Mouse (Mus musculus) lung, embryonic 14.5 days (tissue): ENCODE measurements around the gene Myo1e. TPM values are rescaled to one million over a fixed set of nuclear protein-coding genes. Genes with fewer than 3 reads are reported as not detected.

Experiments
- ATAC-seq: fragments of 200-750 bp; cut with Nextera tagmentation; 2 replicates; pipeline ENCODE4 v1.8.0; 2017; ENCODE audit warnings: mild to moderate bottlenecking, moderate TSS enrichment, moderate library complexity; ENCODE audit not compliant: insufficient read depth
- DNase-seq: peaks from one replicate; pipeline ENCODE4 v3.0.0-alpha.2; 2015
- H3K27ac ChIP-seq: fragments of 300-500 bp; sonication (generic); 2 replicates; pipeline ENCODE4 v1.5.1; 2014; ENCODE audit warnings: low read depth, mild to moderate bottlenecking, moderate library complexity
- H3K27me3 ChIP-seq: fragments of 300-500 bp; sonication (generic); 2 replicates; pipeline ENCODE4 v1.6.1; 2014; ENCODE audit warnings: low read length, control low read depth; ENCODE audit not compliant: insufficient read depth
- H3K36me3 ChIP-seq: fragments of 300-500 bp; sonication (generic); 2 replicates; pipeline ENCODE4 v1.6.1; 2014; ENCODE audit warnings: control low read depth; ENCODE audit not compliant: insufficient read depth
- H3K4me1 ChIP-seq: fragments of 300-500 bp; sonication (generic); 2 replicates; pipeline ENCODE4 v1.6.1; 2014; ENCODE audit warnings: antibody characterized with exemption, control low read depth; ENCODE audit not compliant: insufficient read depth
- H3K4me2 ChIP-seq: fragments of 300-500 bp; sonication (generic); 2 replicates; pipeline ENCODE4 v1.6.1; 2014; ENCODE audit warnings: mild to moderate bottlenecking
- H3K4me3 ChIP-seq: fragments of 300-500 bp; sonication (generic); 2 replicates; pipeline ENCODE4 v1.5.1; 2014; ENCODE audit warnings: low read depth, low read length
- H3K9ac ChIP-seq: fragments of 300-500 bp; sonication (generic); 2 replicates; pipeline ENCODE4 v1.6.1; 2014
- H3K9me3 ChIP-seq: fragments of 300-500 bp; sonication (generic); 2 replicates; pipeline ENCODE4 v1.6.1; 2016; ENCODE audit warnings: low read depth, low read length, control low read depth
- CTCF ChIP-seq: IDR thresholded peaks from 2 replicates; pipeline ENCODE4 v1.5.1; 2016; ENCODE audit warnings: antibody characterized with exemption, low read depth
- WGBS: fragments of 180-500 bp; shearing (Covaris S2); extraction: QIAGEN DNeasy Blood & Tissue Kit; methylation state at CpG from one replicate; pipeline ENCODE4 v1.1.7; 2014; 5-methylcytosine and 5-hydroxymethylcytosine counted together
- polyA plus RNA-seq: library from polyadenylated mRNA; unstranded; fragments of >200 nt; fragmentation: Nextera tagmentation; extraction: Ambion mirVana; gene quantifications from 2 replicates; pipeline ENCODE4 v1.2.1, GENCODE M21; 2014

The Myo1e gene
- polyA plus RNA-seq, 1 experiment from 2014 or later: 31.4 TPM

DNA sequence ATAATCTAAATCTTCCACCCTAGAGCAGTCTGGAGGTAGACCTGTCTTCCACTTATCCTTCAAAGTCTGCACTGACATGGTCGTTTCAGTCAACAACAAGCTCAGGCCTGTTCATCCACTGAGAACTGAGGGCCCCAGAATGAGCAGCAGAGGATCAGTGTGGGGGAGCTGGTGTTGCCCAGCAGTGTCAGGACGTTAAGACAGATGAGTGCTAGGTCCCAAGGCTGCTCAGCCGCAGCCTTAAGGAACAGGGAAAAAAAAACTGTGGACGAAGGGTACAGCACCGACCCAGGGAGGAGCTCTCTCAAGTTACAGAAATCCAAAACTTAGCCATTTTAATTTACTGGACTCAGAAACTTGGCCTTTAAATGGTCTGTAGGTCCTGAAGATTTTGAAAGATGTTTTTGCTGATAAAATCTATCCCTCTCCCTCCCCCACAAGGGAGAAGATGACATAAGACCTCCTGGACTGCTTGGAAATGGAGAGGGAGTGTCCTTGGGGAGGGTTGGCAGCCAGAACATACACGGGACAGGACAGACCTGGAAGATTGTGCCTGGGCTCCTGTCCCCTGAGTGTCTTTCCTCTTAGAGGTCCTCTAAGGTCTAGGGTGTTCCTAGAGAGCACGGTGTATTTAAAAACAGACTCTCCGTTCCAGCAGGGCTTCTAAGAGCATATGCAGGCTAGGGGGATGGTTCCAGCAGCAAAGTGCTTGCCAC lies 118.9 kb downstream of the Myo1e start:
- ATAC-seq (no peak), DNase-seq (no peak)
- TF ChIP-seq CTCF: no peak
- no peaks in the 10 kb centered on the region for H3K9me3 ChIP-seq
- H3K4me2 ChIP-seq: no peak overlapping the region
- no peak overlapping the region for H3K27ac ChIP-seq
- no peaks in the 10 kb centered on the region for H3K4me1 ChIP-seq
- 42% methylated on average over 8 of the region's 8 CpGs for WGBS
- H3K9ac ChIP-seq: no peak overlapping the region
- 0 out of 2 replicates have a peak, but pooled peaks cover 8% of the 10 kb centered on the region for H3K36me3 ChIP-seq
- no peak overlapping the region for H3K4me3 ChIP-seq
- no peaks in the 10 kb centered on the region for H3K27me3 ChIP-seq

DNA sequence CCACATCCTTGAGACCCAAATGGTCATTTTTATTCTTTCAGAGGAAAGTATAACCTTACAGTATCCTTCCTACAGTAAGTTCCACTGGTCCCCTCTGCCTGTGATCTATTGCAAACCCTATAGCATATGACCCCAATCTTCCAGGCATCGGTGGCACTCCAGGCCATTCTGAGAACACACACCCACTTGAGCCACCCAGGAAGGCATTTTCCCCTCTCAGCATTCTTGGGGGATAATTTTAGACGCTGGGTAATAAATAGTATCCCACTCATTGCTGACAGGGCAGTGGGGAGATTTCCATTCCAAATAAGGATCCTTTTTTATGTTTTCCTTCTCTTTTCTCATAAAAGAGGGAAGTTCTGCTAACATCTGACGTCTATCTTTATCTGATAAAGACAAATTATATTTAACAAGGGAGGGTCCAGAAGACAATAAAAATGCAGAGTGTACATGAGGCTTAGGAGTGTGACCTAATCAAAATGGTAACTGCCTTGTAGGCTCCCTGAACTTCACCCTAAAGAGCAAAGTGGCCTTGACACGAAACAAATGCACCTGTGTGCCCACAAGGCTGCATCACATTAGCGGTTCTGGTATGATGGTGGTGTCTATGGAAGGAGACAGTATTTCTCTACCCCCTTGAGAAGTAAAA lies 121.2 kb downstream of the Myo1e start:
- DNase-seq (no peak), ATAC-seq (no peak)
- no peak overlapping the region for H3K4me3 ChIP-seq
- no peak overlapping the region for H3K9ac ChIP-seq
- H3K36me3 ChIP-seq: peaks cover 17% of the 10 kb centered on the region; the same call in 1 of the 2 replicates
- H3K27me3 ChIP-seq: no peaks in the 10 kb centered on the region
- H3K4me2 ChIP-seq: no peak overlapping the region
- TF ChIP-seq CTCF: no peak
- no peaks in the 10 kb centered on the region for H3K9me3 ChIP-seq
- WGBS: 69% methylated on average over 5 of the region's 5 CpGs
- no peak overlapping the region for H3K27ac ChIP-seq
- H3K4me1 ChIP-seq: no peaks in the 10 kb centered on the region

DNA sequence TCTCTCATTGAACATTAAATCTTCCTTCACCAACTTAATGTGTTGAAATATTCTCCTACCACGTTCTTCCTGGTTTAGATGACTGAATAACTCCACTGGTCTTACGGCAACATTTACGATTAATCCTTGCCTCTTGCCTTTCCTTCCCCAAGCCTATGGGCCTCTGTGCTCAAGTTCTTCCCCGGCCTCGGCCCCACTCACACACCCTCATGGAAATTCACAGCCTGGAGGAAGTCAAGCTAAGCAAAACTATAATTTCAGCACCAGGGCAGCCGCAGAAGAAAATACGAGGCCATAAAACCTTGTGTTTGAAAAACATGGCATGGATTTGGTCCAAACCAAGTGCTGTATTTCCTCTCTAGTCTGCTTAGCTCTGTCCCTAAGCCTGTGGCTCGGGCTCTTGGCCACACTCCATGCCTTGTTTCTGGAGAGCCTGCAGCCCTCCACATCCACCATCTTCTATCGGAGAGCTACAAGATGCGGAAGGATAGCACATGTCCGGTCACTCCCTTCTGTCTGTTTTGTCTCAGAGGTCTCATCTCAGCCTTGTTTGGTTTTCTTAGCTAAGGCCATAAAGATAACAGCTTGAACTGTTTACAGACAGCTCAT lies 124.7 kb downstream of the Myo1e start:
- H3K4me1 ChIP-seq: no peaks in the 10 kb centered on the region
- peak; percentile 76 for DNase-seq
- H3K36me3 ChIP-seq: peaks cover 15% of the 10 kb centered on the region; the same call in 1 of the 2 replicates
- 54% methylated on average over 11 of the region's 11 CpGs for WGBS
- H3K27ac ChIP-seq: no peak overlapping the region
- no peaks in the 10 kb centered on the region for H3K9me3 ChIP-seq
- ATAC-seq: peak; percentile 79
- H3K4me3 ChIP-seq: no peak overlapping the region
- H3K27me3 ChIP-seq: no peaks in the 10 kb centered on the region
- no peak overlapping the region for H3K4me2 ChIP-seq
- TF ChIP-seq CTCF: no peak
- no peak overlapping the region for H3K9ac ChIP-seq

DNA sequence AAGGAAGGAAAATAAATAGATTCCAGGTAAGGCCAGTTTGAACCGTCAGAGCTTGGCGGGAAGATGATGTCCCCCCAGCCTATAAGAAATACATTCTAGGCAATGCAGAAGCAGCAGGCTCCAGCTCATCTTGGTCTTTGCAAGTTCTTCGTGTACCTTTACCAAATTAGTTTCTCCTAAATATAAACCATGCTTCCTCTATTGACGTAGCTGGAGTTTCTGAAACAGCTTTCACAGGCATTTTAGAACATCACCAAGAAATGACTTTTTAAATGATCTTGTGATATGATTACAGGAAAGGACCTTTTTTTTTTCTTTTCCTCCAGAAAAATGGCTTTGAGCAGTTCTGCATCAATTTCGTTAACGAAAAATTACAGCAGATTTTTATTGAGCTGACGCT lies 131.2 kb downstream of the Myo1e start:
- Histone ChIP-seq H3K36me3 (peaks cover 55% of the 10 kb centered on the region), H3K4me1 (no peaks in the 10 kb centered on the region), H3K27me3 (no peaks in the 10 kb centered on the region), H3K9me3 (no peaks in the 10 kb centered on the region), H3K27ac (no peak overlapping the region), H3K4me3 (no peak overlapping the region), H3K9ac (no peak overlapping the region), H3K4me2 (no peak overlapping the region)
- WGBS: 85% methylated on average over 7 of the region's 7 CpGs
- TF ChIP-seq CTCF: no peak
- ATAC-seq (no peak), DNase-seq (no peak)

DNA sequence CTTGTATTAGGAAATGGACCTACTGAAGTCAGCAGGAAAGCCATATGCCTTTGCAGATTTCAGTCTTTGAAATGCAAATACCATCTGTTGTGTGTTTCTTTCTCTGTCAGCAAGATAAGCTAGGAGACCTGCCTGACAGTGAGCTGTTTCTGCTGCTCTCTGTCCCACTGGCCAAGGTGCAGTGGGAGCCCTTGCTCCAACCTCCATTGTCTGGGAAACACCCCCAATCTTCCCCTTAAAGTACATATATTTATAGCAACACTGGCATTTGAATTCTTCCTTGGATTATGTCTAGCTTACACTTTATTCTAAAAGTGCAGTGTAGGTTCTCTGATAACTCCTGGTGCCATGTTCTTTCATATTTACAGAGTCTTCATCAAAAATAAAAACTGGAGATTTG lies 131.7 kb downstream of the Myo1e start:
- Histone ChIP-seq H3K9me3 (no peaks in the 10 kb centered on the region), H3K9ac (no peak overlapping the region), H3K27ac (no peak overlapping the region), H3K4me3 (no peak overlapping the region), H3K4me2 (no peak overlapping the region), H3K36me3 (peaks cover 55% of the 10 kb centered on the region), H3K27me3 (no peaks in the 10 kb centered on the region), H3K4me1 (no peaks in the 10 kb centered on the region)
- DNase-seq (no peak), ATAC-seq (no peak)
- no peak for TF ChIP-seq CTCF

DNA sequence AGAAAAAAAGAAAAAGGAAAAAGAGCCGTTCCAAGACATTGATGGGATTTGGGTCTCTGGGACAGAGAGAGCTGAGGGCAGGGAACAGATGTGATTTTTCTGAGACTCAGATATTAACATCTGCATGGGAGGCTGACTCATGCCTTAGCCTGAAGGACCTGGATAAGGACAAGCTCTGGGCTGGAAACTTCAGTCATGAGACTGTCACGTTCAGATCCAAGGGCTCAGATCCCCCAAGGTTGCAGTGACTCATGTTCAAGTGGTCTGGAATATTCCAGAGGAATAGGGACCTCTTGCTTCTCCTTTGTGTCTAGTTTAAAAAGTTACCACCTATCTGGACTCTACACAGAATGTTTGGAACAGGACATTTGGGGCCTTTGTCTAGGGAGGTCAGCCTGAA lies 142.1 kb downstream of the Myo1e start:
- Histone ChIP-seq H3K27me3 (no peaks in the 10 kb centered on the region), H3K4me3 (no peak overlapping the region), H3K9me3 (no peaks in the 10 kb centered on the region), H3K27ac (no peak overlapping the region), H3K4me1 (no peaks in the 10 kb centered on the region), H3K4me2 (no peak overlapping the region), H3K9ac (no peak overlapping the region), H3K36me3 (peaks cover 35% of the 10 kb centered on the region)
- ATAC-seq (no peak), DNase-seq (no peak)
- no peak for TF ChIP-seq CTCF
- WGBS: 79% methylated on average over 2 of the region's 2 CpGs

DNA sequence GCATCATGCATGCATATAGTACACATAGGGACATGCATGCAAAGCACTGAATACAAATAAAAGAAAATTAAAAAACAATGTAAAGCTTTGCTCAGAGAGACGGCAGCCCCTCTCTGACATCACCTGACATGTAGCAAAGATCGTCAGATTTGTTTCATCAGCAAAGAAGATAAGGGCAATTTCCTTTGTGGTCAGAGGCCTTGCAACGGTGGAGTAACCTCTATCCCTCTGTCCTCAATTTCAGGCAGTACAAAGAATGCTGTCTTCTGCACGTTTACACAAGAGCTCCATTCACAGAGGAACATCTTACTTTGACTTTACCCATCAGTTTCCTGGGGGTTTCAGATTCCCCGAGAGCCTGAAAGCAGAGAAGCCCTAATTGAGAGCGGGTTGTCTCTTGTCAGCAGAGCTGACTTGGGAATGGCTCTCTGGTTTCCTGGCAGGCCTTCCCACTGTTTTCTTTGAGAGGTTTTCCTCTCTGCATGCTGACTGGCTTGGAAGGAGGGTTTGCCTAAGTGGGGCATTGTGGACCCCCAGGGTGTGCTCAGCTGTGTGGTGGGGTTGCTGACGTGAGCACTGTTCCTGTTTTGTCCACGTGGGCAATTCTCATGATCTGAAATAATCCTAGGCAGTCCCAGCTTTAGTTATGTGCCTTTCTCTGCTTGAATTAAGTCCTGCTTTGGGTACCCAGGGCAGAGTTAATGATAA lies 144.6 kb downstream of the Myo1e start:
- 46% methylated on average over 8 of the region's 8 CpGs for WGBS
- H3K9ac ChIP-seq: no peak overlapping the region
- no peak overlapping the region for H3K4me2 ChIP-seq
- no peak for ATAC-seq
- H3K9me3 ChIP-seq: no peaks in the 10 kb centered on the region
- H3K36me3 ChIP-seq: peaks cover 43% of the 10 kb centered on the region
- no peaks in the 10 kb centered on the region for H3K27me3 ChIP-seq
- DNase-seq: no peak
- no peak overlapping the region for H3K27ac ChIP-seq
- no peak overlapping the region for H3K4me3 ChIP-seq
- H3K4me1 ChIP-seq: no peaks in the 10 kb centered on the region
- no peak for TF ChIP-seq CTCF
